Mouse (Mus musculus): ENCODE results near the gene Plpp2.

The Plpp2 gene

GRCm38 (mm10) chr10:79527453-79527845 lies 6.1 kb downstream of the Plpp2 start:
- DNase-seq = no peak

DNA sequence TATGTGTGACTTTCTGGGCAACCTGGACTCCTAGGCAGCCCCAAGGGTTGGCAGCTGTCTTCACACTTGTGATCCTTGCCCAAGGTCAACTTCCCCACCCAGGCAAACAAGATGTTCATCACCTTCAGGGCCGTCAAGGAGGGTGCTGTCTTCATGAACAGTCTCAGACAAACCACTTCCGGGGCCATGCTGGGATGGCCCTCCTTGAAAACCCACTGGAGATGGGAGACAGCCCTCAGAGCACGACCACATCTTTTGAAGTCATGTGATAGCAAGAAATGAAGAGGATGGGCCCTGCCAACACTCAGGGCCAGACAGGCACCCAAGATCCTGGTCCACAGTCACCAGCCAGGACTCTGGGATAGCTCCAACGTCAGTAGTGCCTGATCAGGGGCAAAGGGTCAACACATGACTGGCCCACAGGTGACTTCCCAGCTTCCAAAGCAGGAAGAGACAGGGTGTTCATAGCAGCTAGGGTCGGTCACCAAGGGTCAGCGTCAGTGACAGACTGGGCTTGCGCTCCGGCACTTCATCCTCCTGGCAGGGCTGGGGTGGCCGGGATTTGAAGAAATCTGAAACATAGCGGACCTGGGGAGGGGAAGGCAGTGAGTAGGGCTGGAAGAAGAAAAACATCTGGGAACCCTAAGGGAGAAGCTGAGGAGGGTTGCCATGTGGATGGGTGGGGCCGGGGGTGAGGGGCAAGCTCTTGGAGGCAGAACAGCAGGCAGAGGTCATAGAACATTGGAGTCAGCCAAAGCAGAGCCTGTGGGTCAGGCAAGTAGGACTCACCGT lies 6.7 kb downstream of the Plpp2 start:
- DNase-seq = no peak

- DNase-seq = peak in 1 of 2 experiments; percentile 37
Observed at GRCm38 (mm10) chr10:79525456-79526325, 7.9 kb downstream of the Plpp2 start.

DNA sequence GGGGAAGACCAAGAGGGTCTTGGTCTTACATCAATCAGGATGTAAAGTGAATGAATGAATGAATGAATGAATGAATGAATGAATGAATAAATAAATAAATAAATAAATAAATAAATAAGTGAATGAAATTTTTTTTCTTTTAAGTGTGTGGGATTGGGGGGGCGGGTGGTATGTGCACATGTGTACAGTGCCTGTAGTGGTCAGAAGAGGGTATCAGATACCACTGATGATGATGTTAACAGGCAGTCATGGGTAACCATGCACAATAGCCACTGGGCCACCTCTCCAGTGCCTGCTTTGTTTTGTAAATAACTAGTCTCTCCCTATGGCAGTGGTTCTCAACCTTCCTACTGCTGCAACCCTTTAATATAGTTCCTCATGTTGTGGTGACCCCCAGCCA lies 9.2 kb downstream of the Plpp2 start:
- DNase-seq = no peak

DNA sequence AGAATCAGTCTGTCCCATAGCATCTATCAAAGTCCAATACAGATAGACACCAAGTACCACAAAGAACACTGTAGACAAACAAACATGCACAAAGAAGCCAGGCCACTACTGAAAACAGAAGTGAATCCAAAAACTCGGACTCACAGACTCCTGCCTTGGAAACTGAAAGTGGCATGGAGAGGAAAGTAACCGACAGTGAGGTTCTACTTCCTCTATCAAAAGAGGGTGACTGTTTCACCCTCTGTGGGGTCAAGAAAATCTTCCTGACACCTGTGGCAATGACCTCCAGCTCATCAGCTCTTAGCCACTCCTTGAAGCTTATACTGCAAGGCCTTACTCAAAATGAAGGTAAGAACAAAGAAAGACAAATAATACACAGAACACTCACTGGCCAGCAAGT lies 26.9 kb downstream of the Plpp2 start:
- DNase-seq = no peak

GRCm38 (mm10) chr10:79502830-79503644 lies 30.6 kb downstream of the Plpp2 start:
- DNase-seq = no peak

GRCm38 (mm10) chr10:79496701-79497288 lies 36.8 kb downstream of the Plpp2 start:
- no peak for DNase-seq

DNA sequence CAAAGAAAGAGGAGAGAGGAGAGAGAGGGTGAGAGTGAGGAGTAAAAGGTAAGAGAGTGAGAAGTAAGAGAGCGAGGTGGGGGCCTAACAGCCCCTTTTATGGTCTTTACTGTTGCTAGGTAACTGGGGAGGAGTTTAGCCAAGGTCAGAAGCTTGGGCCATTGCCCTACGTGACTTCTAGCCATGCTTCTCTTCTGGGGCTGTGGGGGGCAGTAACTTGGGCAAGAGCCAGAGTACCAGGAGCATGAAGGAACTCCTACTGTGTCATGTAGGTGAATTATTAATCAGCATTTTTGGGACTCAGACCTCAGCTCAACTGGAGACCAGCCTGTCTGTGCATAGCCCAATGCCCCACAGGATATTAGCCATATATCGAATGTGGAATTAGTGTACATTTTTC lies 37.7 kb downstream of the Plpp2 start:
- no peak for DNase-seq

Measured in cerebellum, adult 18-20 months (tissue).